Mouse (Mus musculus) 3T3-L1 (cell line): ENCODE results near the gene Prss12.
"Not testable (repeated sequence)": the region's sequence is repeated elsewhere in the genome, so short reads cannot be mapped to it uniquely, and the experiment has no call there.

ENCODE experiments used
- DNase-seq: peaks from one replicate; pipeline ENCODE4 v3.0.0-alpha.2; 2015; ENCODE audit warnings: low read depth, low spot score

The Prss12 gene

DNA sequence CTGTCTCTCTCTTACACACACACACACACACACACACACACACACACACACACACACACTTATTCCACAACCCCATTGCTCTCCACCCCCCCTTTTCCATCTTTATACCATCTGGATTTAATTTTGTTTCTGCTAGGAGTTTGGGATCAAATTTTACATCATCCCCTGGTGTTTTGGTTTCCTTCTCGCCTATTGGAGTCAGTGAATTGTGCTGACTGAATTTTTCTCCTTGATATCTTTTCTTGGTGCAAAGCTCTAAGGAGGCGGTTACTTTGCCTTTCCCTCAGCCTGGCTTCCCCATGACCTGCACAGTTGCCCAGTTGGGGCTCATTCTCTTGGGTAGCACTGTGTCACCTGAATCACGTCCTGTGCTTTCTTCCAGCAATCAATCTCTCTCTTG, 30.1 kb downstream of the Prss12 start:
- DNase-seq: peak; percentile 26

DNA sequence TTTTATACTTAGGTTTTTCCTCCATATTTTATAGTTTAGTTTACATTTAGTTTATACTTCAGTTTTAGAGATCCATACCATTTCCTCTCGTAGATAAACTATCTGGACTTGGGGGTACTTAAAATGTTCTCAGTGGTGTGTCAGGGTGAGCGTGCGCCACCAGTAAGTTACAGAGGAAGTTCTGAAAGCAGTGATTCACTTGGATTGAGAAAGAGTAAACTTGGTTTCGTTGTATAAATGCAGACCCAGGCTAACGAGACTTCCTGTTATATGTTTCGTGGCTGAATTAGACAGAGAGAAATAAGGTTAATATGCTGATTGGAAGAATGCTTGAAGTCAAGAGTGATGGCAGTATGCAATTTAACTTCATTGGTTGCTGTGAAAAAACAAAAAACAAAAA, 34.6 kb downstream of the Prss12 start:
- DNase-seq: no peak

DNA sequence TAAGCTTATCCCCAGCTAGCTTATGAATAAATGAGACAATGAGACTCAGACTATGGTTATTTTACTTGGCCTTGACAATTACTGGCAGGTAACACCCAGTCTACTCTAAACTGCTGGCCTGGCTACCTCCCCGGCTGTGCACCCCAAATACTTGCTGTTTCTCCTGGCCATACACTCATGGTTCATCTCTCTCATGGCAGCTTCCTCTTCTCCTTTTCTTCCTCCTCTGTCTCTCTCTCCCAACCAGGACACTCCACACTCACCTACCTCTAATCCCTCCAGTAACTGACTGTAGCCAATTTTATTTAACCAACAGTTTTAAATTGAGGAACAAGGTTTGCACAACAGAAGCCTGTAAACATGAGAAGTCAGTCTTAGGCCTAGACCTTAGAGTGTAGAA, 45.1 kb downstream of the Prss12 start:
- DNase-seq: no peak

DNA sequence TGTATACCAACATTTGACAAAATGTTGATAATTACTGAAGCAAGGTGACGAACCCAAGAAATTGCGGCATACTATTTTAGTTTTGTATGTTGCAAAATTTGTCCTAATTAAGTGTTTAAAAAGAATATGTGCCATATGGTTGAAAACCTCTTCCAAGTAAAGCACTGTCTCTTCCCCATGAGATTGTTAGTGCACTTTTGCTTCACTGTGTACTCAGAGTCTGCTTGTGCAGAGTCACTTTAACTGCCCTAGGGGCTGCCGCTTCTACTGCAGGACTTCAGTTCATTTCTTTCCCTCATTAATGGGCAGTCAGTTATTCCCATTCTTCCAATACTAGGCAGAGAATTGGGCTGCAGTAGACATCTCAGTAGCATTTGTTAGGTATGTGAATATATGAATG, 46.5 kb downstream of the Prss12 start:
- DNase-seq: no peak

DNA sequence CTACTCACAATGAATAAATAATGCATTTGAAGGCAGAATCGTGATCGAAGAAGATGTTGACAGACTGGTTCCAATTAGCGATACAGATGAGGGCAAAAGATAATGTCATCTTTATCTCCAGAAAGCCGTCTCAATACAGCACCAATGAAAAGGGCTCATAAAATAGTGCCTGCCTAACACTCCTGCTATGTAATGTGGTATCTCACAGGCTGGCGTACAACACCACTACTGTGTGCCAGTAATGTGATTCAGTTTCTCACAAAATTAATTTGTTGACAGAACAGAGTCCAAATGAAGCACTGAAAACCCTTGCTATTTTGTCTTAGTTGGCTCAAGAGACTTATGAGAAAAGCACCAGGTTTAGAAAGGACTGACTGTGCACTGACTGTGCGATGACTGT, 48.4 kb downstream of the Prss12 start:
- no peak for DNase-seq

DNA sequence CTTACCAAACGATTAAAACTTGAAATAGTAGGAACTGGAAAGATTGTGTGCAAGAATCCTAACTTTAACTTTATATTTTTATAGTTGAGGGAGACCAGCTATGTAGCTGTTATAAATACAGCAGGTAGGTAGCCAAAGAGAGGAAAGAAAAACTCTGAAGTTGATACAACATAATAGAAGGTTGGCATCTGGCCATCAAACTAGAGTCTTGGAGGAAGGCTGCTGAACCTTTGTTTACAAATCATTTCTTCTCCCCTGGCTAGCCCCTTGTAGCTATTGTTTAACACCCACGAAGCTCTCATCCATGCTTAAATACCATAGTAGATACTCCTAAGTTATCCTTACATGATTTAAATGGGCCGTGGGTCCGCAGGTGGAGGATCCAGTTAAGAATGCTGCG, 52.1 kb downstream of the Prss12 start:
- DNase-seq: no peak

DNA sequence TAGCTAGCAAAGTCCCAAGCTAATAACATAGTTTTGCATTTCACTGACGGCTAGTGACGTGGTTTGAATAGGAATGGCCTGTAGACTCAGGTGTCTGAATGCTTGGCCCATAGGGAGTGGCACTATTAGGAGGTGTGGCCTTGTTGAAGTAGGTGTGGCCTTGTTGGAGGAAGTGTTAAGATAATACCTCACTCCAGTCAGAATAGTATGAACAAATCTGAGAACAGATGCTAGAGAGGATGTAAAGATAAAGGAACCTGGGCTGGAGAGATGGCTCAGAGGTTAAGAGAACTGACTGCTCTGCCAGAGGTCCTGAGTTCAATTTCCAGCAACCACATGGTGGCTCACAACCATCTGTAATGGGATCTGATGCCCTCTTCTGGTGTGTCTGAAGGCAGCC, 55.1 kb downstream of the Prss12 start:
- not testable (repeated sequence) for DNase-seq

DNA sequence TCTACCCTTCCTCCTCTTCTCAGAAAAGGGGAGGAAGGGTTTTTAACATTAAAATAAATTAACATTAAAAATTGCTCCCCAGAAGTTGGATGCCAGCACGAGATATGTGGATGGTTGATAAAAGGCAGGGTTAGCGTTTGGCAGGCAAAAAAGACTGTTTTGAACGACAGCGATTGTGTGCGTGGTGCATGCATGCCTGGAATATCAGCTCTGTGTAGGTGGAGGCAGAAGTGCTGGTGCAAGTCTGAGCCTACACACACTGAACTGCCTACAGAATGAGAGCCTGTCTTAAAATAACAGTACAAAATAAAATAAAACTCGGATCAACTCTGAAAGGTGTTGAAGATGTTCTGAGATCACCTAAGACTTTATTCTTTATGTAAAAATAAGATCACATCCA, 57.2 kb downstream of the Prss12 start:
- DNase-seq: no peak

DNA sequence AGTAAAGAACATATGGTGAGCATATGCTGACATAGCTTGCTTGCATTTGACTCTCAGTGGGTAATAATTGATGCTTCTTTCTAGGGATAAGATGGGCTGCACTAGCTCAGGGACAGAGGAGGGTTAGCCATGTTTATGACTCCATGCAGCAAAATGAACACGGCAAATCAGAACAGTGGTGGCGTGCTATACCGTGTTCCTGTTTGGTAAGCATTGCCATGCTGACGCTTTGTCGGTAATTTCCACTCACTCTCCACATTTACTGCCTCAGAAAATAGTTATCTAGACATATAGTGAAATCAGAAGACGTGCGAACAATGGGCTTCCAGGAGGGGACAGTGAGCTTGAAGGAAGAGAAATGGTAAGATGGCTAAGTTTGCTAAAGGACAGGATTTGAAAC, 58.1 kb downstream of the Prss12 start:
- peak; percentile 9 for DNase-seq

DNA sequence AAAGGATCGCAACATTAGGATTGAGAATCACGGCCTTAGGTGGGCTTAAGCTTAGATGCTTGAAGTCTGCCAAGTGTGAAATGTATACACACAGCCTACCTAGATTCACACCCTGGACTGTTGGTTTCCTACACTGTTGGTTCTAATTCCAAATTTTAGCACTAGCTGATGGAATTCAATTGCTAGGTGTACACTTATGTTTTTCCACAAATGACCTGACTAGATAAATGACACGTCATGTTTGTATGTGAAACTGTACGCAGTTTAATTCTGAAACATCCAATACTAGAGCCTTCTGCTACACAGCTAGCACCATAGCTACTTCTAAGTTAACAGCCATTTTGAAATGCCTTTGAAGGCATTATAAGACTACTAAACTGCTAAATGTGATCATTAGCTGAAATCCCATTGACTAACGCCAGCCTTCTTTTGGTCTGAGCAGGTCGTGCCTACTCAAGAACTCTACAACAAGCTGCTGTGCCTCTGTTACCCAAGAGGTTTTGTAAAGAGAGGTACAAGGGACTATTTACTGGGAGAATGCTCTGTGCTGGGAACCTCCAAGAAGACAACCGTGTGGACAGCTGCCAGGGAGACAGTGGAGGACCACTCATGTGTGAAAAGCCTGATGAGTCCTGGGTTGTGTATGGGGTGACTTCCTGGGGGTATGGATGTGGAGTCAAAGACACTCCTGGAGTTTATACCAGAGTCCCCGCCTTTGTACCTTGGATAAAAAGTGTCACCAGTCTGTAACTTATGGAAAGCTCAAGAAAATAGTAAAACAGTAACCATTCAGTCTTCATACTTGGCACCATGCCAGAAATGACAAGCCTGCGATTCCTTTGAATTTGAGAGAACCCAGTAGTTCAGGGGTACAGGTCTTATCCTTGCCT, 59.3 kb downstream of the Prss12 start:
- DNase-seq: peak; percentile 58

DNA sequence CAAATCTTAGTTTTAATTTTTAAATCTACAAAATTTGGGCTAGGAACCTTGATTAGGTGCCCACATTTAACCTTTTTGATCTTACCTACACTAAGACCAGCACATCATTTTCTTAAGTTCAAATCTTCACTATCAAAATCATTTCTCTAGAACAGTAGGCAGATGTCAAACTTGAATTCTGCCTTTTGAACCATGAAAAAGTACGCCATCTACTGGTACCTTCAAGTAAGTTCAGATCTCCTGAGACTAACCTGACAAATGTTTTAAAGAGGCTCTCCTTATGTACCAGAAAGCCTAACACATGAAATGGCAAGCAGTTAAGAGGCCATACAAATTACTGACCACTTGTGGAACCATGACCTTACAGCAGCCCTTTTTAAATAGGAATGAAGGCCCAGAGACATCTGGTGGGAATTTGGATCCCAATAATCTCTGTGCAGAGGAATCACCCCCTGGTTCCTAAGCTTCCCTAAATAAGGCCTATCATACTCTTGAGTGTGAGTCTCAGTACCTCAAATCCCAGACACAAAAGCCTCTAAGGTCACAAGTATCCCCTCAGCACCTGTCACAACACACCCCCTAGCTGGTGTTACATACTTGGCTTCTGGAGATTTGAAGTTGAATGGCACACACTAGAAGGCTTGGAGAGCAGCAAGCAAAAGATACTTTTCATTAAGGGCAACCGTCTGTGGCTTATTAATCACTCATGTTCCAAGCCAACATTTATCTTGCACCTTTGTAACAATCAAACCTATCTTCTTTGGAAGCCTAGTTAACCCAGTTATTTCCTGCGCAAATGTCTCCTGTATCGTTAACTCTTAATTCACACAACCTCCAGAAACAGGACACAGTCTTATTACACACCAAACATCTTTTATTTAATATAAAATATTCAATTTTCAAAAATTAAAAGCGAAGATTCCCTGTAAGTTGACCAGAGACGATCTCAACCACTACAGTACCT, 60.3 kb downstream of the Prss12 start:
- peak; percentile 77 for DNase-seq

DNA sequence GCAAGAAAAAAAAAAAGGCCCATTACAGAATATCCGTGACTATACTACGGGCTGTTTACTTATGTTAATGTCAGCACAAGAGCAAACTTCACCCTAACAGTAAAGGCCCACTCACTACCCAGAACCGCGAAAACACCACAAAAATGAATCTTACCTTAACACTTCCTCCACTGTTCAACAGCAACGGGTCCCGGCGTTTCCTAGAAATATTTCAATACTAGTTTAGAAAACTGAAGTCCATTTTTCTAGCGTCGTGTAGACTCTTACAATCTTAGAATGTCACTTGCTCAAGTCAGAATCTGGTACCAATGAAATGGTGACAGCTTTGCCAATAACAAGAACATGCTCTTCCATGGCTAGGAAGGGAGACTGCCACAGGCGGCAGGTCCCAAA, 60.9 kb downstream of the Prss12 start:
- DNase-seq: no peak

DNA sequence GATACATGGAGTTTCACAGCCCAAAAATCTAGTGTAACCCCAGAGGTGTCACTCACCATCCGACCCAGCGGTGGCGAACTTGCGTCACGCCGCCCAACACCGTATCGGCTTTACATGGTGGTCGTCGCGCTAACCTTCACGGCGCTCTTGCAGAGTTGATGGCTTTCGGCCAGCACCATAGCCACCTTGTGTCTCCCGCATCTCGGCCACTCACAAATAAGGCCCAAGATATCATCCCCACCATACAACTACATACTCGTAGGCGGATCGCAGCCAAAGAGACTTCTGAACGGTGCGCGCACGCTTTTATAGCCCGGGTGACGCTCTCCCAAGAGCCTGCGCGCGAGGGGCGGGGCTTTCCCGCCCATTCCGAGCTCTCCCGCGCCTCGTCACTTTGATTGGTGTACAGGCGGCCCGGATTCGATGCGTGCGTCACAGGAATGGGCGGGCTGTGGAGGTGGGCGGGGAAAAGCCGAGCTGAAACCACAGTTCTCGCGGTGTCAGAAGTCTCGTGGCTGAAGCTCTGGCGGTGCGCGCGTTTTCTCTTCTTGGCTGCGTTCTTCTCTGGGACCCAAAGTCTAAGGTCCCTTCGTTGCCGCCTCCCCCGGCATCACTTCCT, 61.5 kb downstream of the Prss12 start:
- peak; percentile 99 for DNase-seq

DNA sequence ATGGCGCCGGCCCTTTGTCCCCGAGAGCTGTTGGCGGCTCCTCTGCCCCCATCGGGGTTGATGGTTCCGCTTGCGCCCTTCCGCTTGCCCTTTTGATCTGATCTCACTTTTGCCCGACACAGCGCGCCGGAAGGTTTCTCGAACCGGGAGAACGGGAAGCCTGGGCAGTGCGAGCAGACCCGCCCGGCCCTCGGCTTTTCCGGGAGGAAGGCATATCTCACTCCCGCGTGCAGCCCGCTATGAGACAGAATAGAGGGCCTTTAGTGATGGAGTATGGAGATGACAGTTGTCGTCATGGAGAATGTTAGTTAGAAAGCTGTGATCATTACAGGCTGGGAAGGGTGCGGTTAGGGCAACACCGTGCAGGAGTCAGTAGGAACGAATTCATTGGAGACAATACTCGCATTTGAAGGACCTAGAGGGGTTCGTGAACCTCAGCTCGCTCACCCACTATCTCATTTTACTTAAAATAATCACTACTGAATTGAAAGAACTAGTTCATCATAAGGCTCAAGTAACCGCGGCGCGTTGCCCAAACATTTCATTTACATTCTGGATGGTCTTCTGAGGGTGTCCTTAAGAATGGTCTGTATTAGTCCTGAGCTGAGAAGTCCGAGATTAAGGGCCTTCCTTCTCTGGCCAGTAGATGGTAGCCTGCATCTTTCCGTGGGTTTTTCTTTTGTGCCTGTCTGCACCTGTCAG, 62.1 kb downstream of the Prss12 start:
- peak; percentile 77 for DNase-seq

DNA sequence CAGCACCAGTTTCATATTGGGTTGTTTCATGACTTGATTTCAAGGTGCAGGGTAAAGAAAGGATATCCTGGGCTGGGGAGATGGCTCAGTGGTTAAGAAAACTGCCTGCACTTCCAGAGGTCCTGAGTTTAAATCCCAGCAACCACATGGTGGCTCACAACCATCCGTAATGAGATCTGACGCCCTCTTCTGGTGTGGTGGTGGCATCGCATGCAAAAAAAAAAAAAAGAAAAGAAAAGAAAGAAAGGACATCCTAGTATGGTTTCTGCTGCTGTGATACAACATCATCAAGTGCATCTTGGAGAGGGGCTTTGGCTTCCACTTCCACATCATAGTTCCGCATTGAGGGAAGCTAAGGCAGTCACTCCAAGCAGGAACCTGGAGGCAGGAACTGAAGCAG, 65.1 kb downstream of the Prss12 start:
- DNase-seq: no peak

DNA sequence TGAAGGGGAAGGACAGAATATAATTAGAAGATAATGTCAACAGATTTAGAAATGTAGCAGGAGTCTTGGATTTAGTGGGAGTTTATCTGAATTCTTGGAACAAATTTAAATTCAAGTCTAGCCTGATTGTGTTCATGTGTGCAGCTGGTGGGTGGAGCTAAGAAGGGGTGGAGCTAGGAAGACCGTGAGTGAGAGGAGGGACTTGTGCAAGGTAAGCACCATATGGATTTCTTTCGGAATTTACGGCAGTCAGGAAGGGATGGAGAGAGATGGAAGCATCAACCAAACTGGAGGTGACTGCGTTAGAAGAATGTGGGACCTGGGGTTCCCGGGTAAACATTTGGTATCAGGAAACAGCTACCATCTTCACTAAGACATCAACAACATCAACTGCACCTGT, 68.2 kb downstream of the Prss12 start:
- no peak for DNase-seq

DNA sequence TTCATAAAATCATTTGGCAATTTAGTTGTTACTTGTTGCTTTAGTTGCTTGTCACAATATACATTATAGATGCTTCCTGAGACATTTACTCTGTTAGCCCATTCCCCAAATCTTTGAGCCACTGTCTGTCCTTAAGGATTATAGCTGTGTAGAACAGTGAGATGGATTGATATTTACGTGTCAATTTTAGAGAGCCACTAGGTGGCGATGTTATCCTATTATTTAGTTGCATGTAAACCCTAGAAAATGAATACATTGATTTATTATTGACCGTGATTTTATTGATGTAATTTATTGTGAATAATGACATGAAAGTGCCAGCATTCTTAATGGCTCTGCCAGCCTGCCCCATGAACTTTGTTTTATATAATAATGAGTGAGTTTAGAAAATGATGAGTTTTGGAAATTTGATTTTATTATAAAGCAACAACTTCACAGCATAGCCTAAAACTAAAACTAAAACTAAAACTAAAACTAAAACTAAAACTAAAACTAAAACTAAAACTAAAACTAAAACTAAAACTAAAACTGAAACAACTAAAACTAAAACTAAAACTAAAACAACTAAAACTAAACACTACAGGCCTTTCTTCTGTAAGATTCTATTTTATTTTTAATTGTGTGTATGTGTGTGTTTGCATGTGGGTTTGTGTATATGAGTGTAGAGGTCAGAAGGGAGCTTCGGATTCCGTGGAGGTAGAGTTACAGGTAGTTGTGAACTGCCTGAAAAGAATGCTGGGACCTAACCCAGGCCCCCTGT, 69.1 kb downstream of the Prss12 start:
- peak; percentile 82 for DNase-seq

DNA sequence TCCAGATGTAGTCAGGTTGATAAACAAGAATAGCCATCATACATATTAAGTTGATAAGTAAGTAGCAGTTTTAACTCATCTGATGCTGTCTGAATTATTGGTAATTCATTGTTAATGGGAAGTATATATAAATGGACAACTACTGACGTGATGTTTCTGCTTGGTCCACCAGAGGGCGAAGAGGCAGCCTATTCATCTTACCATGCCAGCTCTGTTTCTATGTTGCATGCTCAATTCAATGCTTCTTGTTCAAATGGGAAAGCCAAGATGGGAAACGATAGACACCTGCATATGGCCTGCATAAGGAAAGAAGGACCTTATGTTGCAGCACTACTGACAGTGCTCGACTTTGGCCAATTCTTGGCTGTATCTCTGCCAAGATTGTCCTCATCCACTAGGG, 70.1 kb downstream of the Prss12 start:
- peak; percentile 75 for DNase-seq

DNA sequence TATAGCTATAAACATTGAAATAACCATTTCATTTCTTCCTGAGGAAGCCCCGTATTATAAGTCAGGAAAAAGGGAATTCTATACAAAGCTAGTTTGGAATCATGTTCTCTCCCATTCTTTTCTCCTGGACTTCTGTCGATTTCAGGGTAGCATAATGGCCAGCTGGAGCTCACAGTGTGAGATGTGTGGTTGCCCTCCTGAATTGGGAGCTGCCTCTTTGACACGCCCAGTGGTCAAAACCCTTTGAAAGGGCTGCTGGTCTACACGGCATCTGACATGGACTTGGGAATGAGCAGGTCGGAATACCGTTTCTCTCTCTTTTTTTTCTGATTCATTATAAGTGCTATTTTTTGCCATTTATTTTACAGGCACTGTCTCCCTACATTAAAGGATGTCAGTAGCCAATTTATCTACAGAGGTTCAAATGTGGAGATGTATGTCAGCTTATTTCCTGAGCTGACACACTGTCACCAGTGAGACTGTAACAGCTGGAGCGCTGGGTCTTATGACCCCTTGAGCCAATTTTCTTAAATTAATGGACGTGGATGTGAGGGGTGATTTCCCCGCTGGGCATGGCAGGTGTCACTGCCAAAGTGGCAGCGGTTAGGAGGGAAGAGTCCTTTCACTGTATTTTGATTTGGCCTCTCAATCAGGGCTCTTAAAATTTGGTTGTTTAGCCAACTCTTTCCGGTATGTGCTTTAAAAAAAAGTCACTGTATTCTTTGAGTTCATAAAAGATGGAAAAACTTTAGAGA, 79.8 kb downstream of the Prss12 start:
- DNase-seq: no peak
